Mouse (Mus musculus): ENCODE measurements around the gene Il15ra. TPM values are rescaled to one million over a fixed set of nuclear protein-coding genes. Genes with fewer than 3 reads are reported as not detected.

Il15ra gene
- polyA plus RNA-seq, 1 experiment from 2014 or later, result 4.3 TPM

- no peak for ATAC-seq (replicated peaks; ENCODE audit: low FRiP score, low read depth)
- Histone ChIP-seq H3K4me1 (replicated peaks; ENCODE audit: insufficient read depth, low read length) (peaks cover 11% of the 10 kb centered on the region), H3K27me3 (ENCODE audit: insufficient read depth, low read length) (no peaks in the 10 kb centered on the region), H3K4me3 (replicated peaks; ENCODE audit: low read depth, low read length) (no peak overlapping the region), H3K9me3 (replicated peaks; ENCODE audit: low read length) (no peaks in the 10 kb centered on the region), H3K4me2 (ENCODE audit: low read length) (no peak overlapping the region), H3K27ac (no peak overlapping the region), H3K9ac (ENCODE audit: low read depth, low read length) (no peak overlapping the region), H3K36me3 (ENCODE audit: insufficient read depth, low read length) (peaks cover 8% of the 10 kb centered on the region; the same call in 1 of the 2 replicates)
- no peak for TF ChIP-seq CTCF (IDR thresholded peaks at IDR 0.05; ENCODE audit: low read depth)
- 81% methylated on average over 4 of the region's 4 CpGs for WGBS
- DNase-seq (ENCODE audit: low spot score), result peak; percentile 19
Observed at GRCm38 (mm10) chr2:11771701-11772100, 66.6 kb downstream of the Il15ra start.

DNA sequence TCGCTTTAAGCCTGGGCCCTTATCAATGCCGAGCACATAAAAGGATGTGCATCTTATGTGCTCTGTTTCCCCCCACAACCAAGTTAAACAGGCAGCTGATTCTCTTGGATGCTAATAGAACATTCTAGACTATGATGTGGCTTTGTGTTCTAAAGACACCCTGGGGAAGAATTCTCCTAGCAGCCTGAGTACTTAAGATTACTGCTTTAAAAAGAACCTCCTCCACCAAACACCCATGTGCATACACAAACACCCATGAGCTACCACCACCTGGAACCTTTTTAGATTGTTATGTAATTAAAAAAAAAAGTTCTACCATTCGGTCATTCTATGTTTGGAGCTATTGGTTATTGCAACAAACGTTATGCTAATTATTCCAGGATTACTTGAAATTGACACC, 67.3 kb downstream of the Il15ra start:
- TF ChIP-seq CTCF (IDR thresholded peaks at IDR 0.05; ENCODE audit: low read depth), result no peak
- 90% methylated on average over 4 of the region's 4 CpGs for WGBS
- ATAC-seq (replicated peaks; ENCODE audit: low FRiP score, low read depth), result no peak

GRCm38 (mm10) chr2:11774426-11774825, 69.3 kb downstream of the Il15ra start:
- Histone ChIP-seq H3K4me3 (replicated peaks; ENCODE audit: low read depth, low read length) (no peak overlapping the region), H3K4me2 (ENCODE audit: low read length) (no peak overlapping the region), H3K4me1 (replicated peaks; ENCODE audit: insufficient read depth, low read length) (peaks cover 18% of the 10 kb centered on the region), H3K36me3 (ENCODE audit: insufficient read depth, low read length) (no peaks in the 10 kb centered on the region), H3K9ac (ENCODE audit: low read depth, low read length) (no peak overlapping the region), H3K27ac (no peak overlapping the region), H3K9me3 (replicated peaks; ENCODE audit: low read length) (no peaks in the 10 kb centered on the region), H3K27me3 (ENCODE audit: insufficient read depth, low read length) (no peaks in the 10 kb centered on the region)
- WGBS, result 67% methylated on average over 10 of the region's 10 CpGs
- no peak for DNase-seq (ENCODE audit: low spot score)
- no peak for ATAC-seq (replicated peaks; ENCODE audit: low FRiP score, low read depth)
- TF ChIP-seq CTCF (IDR thresholded peaks at IDR 0.05; ENCODE audit: low read depth), result no peak

More for the DNA sequence above, 67.3 kb downstream of the Il15ra start:
- Histone ChIP-seq H3K27ac (no peak overlapping the region), H3K9ac (ENCODE audit: low read depth, low read length) (no peak overlapping the region), H3K9me3 (replicated peaks; ENCODE audit: low read length) (no peaks in the 10 kb centered on the region), H3K4me1 (replicated peaks; ENCODE audit: insufficient read depth, low read length) (peaks cover 11% of the 10 kb centered on the region), H3K27me3 (ENCODE audit: insufficient read depth, low read length) (no peaks in the 10 kb centered on the region), H3K4me2 (ENCODE audit: low read length) (no peak overlapping the region), H3K36me3 (ENCODE audit: insufficient read depth, low read length) (peaks cover 6% of the 10 kb centered on the region; the same call in 1 of the 2 replicates), H3K4me3 (replicated peaks; ENCODE audit: low read depth, low read length) (no peak overlapping the region)
- no peak for DNase-seq (ENCODE audit: low spot score)

DNA sequence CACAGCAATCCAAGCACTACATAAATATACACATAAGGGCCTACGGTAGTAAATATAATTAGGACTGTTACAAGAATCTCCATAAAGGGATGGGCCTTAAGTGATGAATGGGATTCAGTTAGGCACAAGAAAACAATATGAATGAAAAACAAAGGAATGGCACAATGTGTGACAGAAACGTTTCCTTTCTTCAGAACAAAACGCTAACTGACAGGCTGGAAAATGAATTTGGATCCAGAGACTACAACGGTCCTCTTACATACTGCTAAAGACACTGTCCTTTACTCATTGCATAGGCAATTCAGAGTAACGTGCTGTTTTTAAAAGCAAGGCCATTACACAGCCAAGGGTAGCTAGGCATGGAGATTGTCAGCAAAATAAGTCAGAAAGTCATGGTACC, 70.0 kb downstream of the Il15ra start:
- Histone ChIP-seq H3K4me1 (replicated peaks; ENCODE audit: insufficient read depth, low read length) (peaks cover 22% of the 10 kb centered on the region), H3K9me3 (replicated peaks; ENCODE audit: low read length) (no peaks in the 10 kb centered on the region), H3K4me3 (replicated peaks; ENCODE audit: low read depth, low read length) (no peak overlapping the region), H3K9ac (ENCODE audit: low read depth, low read length) (no peak overlapping the region), H3K36me3 (ENCODE audit: insufficient read depth, low read length) (no peaks in the 10 kb centered on the region), H3K27ac (no peak overlapping the region), H3K4me2 (ENCODE audit: low read length) (no peak overlapping the region), H3K27me3 (ENCODE audit: insufficient read depth, low read length) (no peaks in the 10 kb centered on the region)
- DNase-seq (ENCODE audit: low spot score), result no peak
- no peak for ATAC-seq (replicated peaks; ENCODE audit: low FRiP score, low read depth)
- no peak for TF ChIP-seq CTCF (IDR thresholded peaks at IDR 0.05; ENCODE audit: low read depth)
- WGBS, result 83% methylated on average over 5 of the region's 5 CpGs

GRCm38 (mm10) chr2:11776415-11776814, 71.3 kb downstream of the Il15ra start:
- peaks cover 22% of the 10 kb centered on the region for H3K4me1 ChIP-seq (replicated peaks; ENCODE audit: insufficient read depth, low read length)
- peak overlapping the region; percentile 98 for H3K27ac ChIP-seq
- peak overlapping the region; percentile 85 for H3K9ac ChIP-seq (ENCODE audit: low read depth, low read length)
- WGBS, result 47% methylated on average over 8 of the region's 8 CpGs
- peaks cover 10% of the 10 kb centered on the region; the same call in 1 of the 2 replicates for H3K36me3 ChIP-seq (ENCODE audit: insufficient read depth, low read length)
- TF ChIP-seq CTCF (IDR thresholded peaks at IDR 0.05; ENCODE audit: low read depth), result no peak
- peak overlapping the region; percentile 80 for H3K4me3 ChIP-seq (replicated peaks; ENCODE audit: low read depth, low read length)
- H3K4me2 ChIP-seq (ENCODE audit: low read length), result peak overlapping the region; percentile 88
- H3K27me3 ChIP-seq (ENCODE audit: insufficient read depth, low read length), result no peaks in the 10 kb centered on the region
- no peaks in the 10 kb centered on the region for H3K9me3 ChIP-seq (replicated peaks; ENCODE audit: low read length)
- DNase-seq (ENCODE audit: low spot score), result no peak
- ATAC-seq (replicated peaks; ENCODE audit: low FRiP score, low read depth), result no peak

DNA sequence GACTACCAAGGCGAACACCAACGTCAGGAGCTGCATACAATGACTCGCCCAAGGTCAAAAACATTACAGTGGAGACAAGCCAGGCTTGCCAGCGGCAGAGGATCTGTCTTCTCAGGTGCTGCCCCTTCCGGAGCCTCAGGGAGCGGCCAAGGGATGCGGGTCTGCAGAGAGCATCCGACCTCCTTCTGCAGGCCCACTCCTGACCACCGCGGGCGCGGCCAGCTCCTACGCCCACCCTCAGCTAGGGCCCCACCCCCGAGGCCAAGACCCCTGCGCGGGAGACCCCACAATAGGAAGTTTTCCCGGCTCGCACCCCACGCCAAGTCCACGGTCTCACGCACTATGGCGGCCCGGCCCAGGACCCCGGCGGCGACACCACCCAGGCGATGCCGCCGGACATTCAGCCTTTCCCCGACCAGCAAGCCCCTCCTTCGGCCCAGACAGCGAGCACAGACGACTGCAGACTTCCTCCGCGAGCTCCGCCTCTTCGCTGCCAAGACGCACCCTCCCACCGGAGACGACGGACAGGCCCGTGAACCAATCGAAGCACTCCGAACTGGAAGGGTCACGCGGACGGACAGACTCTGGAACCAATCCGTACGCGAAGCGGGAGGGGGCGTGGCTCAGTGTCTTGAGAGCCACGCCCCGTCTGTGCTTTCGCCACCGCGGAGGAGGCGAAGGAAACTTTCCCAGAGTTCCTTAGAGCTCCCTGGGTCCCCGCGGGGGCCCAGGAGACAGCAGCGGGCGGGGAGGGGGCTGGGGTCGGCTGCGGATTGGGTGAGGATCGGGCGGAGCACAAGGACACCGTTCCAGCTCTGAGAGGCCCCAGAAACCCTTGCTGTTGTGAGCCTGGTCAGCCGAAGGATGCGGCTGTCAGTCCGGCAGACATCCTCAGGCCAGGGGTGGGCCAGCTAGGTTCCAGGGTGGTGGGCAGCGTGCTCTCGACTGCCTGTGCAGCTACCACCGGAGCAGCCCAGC, 72.3 kb downstream of the Il15ra start, which contains the start of the genes Fbh1 and Ankrd16:
Fbh1 (minus strand) TSS at position 492 of the 978 bp plus-strand sequence.
Ankrd16 (plus strand) TSS at position 786 of the 978 bp plus-strand sequence.
- no peaks in the 10 kb centered on the region for H3K9me3 ChIP-seq (replicated peaks; ENCODE audit: low read length)
- ATAC-seq (replicated peaks; ENCODE audit: low FRiP score, low read depth) (peak; percentile 96), DNase-seq (ENCODE audit: low spot score) (peak; percentile 99)
- H3K9ac ChIP-seq (ENCODE audit: low read depth, low read length), result peak within 1 kb of the TSS; percentile 85
- H3K4me2 ChIP-seq (ENCODE audit: low read length), result peak within 1 kb of the TSS; percentile 95
- H3K36me3 ChIP-seq (ENCODE audit: insufficient read depth, low read length), result peaks cover 19% of the 10 kb centered on the region
- H3K4me1 ChIP-seq (replicated peaks; ENCODE audit: insufficient read depth, low read length), result peaks cover 22% of the 10 kb centered on the region
- TF ChIP-seq CTCF (IDR thresholded peaks at IDR 0.05; ENCODE audit: low read depth), result 0 out of 2 replicates have a peak, but pooled peaks have one; percentile 16
- peak within 1 kb of the TSS; percentile 80 for H3K4me3 ChIP-seq (replicated peaks; ENCODE audit: low read depth, low read length)
- peak within 1 kb of the TSS; percentile 98 for H3K27ac ChIP-seq
- WGBS, result under 1% methylated on average over 73 of the region's 73 CpGs
- H3K27me3 ChIP-seq (ENCODE audit: insufficient read depth, low read length), result no peaks in the 10 kb centered on the region
